ENCODE assay signal across 8 mouse cellular contexts in the genomic region with DNA sequence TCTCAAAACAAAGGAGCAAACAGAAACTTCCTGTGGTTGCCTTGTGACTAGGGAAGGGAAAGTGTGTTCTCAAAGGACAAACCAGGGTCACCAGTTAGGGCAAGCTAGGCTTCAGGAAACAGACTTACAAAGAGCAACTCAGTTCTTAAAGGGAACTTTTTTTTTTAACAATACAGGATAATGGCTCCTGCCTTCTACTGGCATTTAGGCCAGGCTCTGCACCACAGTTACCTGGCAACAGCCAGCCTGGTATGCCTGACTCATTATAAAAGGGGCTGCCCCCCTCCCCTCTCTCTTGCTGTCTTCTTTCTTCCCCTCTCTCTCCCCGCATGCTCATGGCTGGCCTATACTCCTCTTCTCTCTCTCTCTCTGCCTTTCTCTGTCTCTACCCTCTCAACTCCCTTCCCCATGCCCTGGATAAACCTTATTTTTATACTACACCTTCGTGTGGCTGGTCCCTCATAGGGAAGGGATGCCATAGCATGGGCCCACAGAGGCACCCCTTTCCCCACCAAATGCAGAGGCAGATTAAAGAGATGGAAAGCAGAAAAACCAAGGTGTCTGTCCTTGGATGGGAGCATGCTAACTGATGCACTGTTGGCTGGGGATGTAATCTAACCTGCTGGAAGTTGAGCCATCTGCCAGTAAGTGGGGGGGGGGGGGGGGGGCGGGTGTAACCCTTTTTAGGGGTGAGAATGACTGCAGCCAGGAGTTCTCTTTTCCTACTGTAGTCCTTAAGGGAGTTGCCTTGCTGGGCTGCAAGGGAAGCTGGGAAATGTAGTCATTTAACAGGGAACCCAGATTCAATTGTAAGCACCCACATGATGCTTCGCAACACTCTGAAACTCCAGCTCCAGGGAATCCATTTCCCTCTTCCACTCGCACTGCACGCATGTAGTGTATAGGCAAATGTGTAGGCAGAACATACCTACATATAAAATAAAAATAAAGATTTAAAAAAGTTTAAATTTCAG. TPM values are rescaled to one million over a fixed set of nuclear protein-coding genes. Genes with fewer than 3 reads are reported as not detected.
DNase-seq lines count a peak whose midpoint lies in the region; ATAC-seq and TF ChIP-seq lines count a peak whose summit lies in the region.

No protein-coding gene starts in this region.

- H3K27me3 ChIP-seq in lung, embryonic 16.5 days (ENCODE audit: control insufficient read depth, insufficient read depth, low read depth, low read length): no peaks in the 10 kb centered on the region
- no peaks in the 10 kb centered on the region for H3K27me3 ChIP-seq in embryonic facial prominence, embryonic 10.5 days (replicated peaks; ENCODE audit: low read depth, poor library complexity, severe bottlenecking)
- H3K27me3 ChIP-seq in limb, embryonic 10.5 days (ENCODE audit: low read depth, poor library complexity, severe bottlenecking): no peaks in the 10 kb centered on the region
- H3K27me3 ChIP-seq in stomach, embryonic 14.5 days (ENCODE audit: control insufficient read depth, insufficient read depth, low read length): no peaks in the 10 kb centered on the region

- H3K4me3 ChIP-seq in lung, embryonic 16.5 days (ENCODE audit: low read length): no peak overlapping the region
- no peak overlapping the region for H3K4me3 ChIP-seq in lung, adult 2 months (replicated peaks; ENCODE audit: extremely low read depth, low read depth, low read length)
- no peak overlapping the region for H3K4me3 ChIP-seq in embryonic facial prominence, embryonic 10.5 days
- no peak overlapping the region for H3K4me3 ChIP-seq in limb, embryonic 10.5 days
- no peak overlapping the region for H3K4me3 ChIP-seq in stomach, embryonic 14.5 days (ENCODE audit: low read depth, low read length)

- TF ChIP-seq POLR2A in lung, adult 2 months (IDR thresholded peaks at IDR 0.05; ENCODE audit: borderline replicate concordance, extremely low read depth, low read depth, low read length): no peak

- WGBS in lung, embryonic 16.5 days: 62% methylated on average over 5 of the region's 6 CpGs
- 50% methylated on average over 6 of the region's 6 CpGs for WGBS in lung, adult 2 months
- 34% methylated on average over 6 of the region's 6 CpGs for WGBS in embryonic facial prominence, embryonic 10.5 days
- 42% methylated on average over 6 of the region's 6 CpGs for WGBS in limb, embryonic 10.5 days
- WGBS in stomach, embryonic 14.5 days: 48% methylated on average over 6 of the region's 6 CpGs

- peak overlapping the region; percentile 33; the same call in 1 of the 2 replicates for H3K27ac ChIP-seq in lung, embryonic 16.5 days (ENCODE audit: low read length)
- H3K27ac ChIP-seq in embryonic facial prominence, embryonic 10.5 days (replicated peaks): peak overlapping the region; percentile 84
- H3K27ac ChIP-seq in limb, embryonic 10.5 days: peak overlapping the region; percentile 10; the same call in 1 of the 2 replicates
- H3K27ac ChIP-seq in stomach, embryonic 14.5 days (ENCODE audit: low read length): peak overlapping the region; percentile 30; the same call in 1 of the 2 replicates

- ATAC-seq in lung, embryonic 16.5 days (ENCODE audit: low read depth): no peak
- ATAC-seq in stomach, embryonic 14.5 days (ENCODE audit: insufficient number of reproducible peaks, insufficient read depth, low FRiP score, low read depth): peak; percentile 63; the same call in 1 of the 2 replicates

- TF ChIP-seq CTCF in lung, adult 2 months (IDR thresholded peaks at IDR 0.05; ENCODE audit: insufficient read depth, low read length): no peak

- H3K4me2 ChIP-seq in lung, embryonic 16.5 days (ENCODE audit: low read depth, low read length): no peak overlapping the region
- H3K4me2 ChIP-seq in stomach, embryonic 14.5 days (replicated peaks; ENCODE audit: low read depth, low read length): no peak overlapping the region

- H3K36me3 ChIP-seq in lung, embryonic 16.5 days (ENCODE audit: control insufficient read depth, insufficient read depth, low read length): no peaks in the 10 kb centered on the region
- H3K36me3 ChIP-seq in embryonic facial prominence, embryonic 10.5 days (replicated peaks): no peaks in the 10 kb centered on the region
- no peaks in the 10 kb centered on the region for H3K36me3 ChIP-seq in limb, embryonic 10.5 days
- no peaks in the 10 kb centered on the region for H3K36me3 ChIP-seq in stomach, embryonic 14.5 days (ENCODE audit: control insufficient read depth, insufficient read depth, low read length)

- no peaks in the 10 kb centered on the region for H3K9me3 ChIP-seq in lung, embryonic 16.5 days (ENCODE audit: control insufficient read depth, low read length)
- no peaks in the 10 kb centered on the region for H3K9me3 ChIP-seq in embryonic facial prominence, embryonic 10.5 days
- no peaks in the 10 kb centered on the region for H3K9me3 ChIP-seq in limb, embryonic 10.5 days (replicated peaks)
- H3K9me3 ChIP-seq in stomach, embryonic 14.5 days (ENCODE audit: control insufficient read depth, low read depth, low read length): no peaks in the 10 kb centered on the region

- no peak overlapping the region for H3K9ac ChIP-seq in lung, embryonic 16.5 days (ENCODE audit: low read length)
- no peak overlapping the region for H3K9ac ChIP-seq in stomach, embryonic 14.5 days (replicated peaks; ENCODE audit: low read depth, low read length)

- no peak for DNase-seq in lung, adult 2 months
- DNase-seq in embryonic facial prominence, embryonic 10.5 days (ENCODE audit: low spot score): peak; percentile 37
- no peak for DNase-seq in limb, embryonic 10.5 days (ENCODE audit: low spot score)
- no peak for DNase-seq in spleen, adult 18-20 months
- no peak for DNase-seq in yolk sac, embryonic 10.5 days (ENCODE audit: low spot score)
- no peak for DNase-seq in urinary bladder, postnatal 4 days (ENCODE audit: low spot score in 2 of 2)

- H3K4me1 ChIP-seq in lung, embryonic 16.5 days (replicated peaks; ENCODE audit: control insufficient read depth, insufficient read depth, low read length): no peaks in the 10 kb centered on the region; the same call in 1 of the 2 replicates
- no peaks in the 10 kb centered on the region; the same call in 1 of the 2 replicates for H3K4me1 ChIP-seq in lung, adult 2 months (ENCODE audit: control insufficient read depth, insufficient read depth, low read length)
- peaks cover 19% of the 10 kb centered on the region for H3K4me1 ChIP-seq in embryonic facial prominence, embryonic 10.5 days
- peaks cover 8% of the 10 kb centered on the region for H3K4me1 ChIP-seq in limb, embryonic 10.5 days
- 0 out of 2 replicates have a peak, but pooled peaks cover 9% of the 10 kb centered on the region for H3K4me1 ChIP-seq in stomach, embryonic 14.5 days (ENCODE audit: control insufficient read depth, insufficient read depth, low read length)

RNA-seq across cellular contexts. Expression of a gene that starts 3.8 kb away (rescaled TPM):
- polyA plus RNA-seq in lung, embryonic 16.5 days (2015; fragmentation: Nextera tagmentation; extraction: Ambion mirVana): not detected in 2 replicates
- polyA plus RNA-seq in lung, adult 2 months (2012; rRNA removed): not detected in 2 replicates
- polyA plus RNA-seq in embryonic facial prominence, embryonic 10.5 days (2016; fragmentation: Nextera tagmentation; extraction: Ambion mirVana): not detected in 2 replicates
- not detected in 2 replicates for polyA plus RNA-seq in limb, embryonic 10.5 days (2016; fragmentation: Nextera tagmentation; extraction: Ambion mirVana)
- polyA plus RNA-seq in stomach, embryonic 14.5 days (2014; fragmentation: Nextera tagmentation; extraction: Ambion mirVana): not detected in 2 replicates

RNA-seq across cellular contexts. Expression of a gene that starts 7.4 kb away (rescaled TPM):
- 1.5 and 1.8 TPM in 2 replicates for polyA plus RNA-seq in lung, embryonic 16.5 days (2015; fragmentation: Nextera tagmentation; extraction: Ambion mirVana)
- polyA plus RNA-seq in lung, adult 2 months (2012; rRNA removed): 10.6 and 24.3 TPM in 2 replicates
- polyA plus RNA-seq in embryonic facial prominence, embryonic 10.5 days (2016; fragmentation: Nextera tagmentation; extraction: Ambion mirVana): not detected in 2 replicates
- 0.31 TPM in 1 of 2 replicates, not detected in the other for polyA plus RNA-seq in limb, embryonic 10.5 days (2016; fragmentation: Nextera tagmentation; extraction: Ambion mirVana)
- 2.6 TPM in 1 of 2 replicates, not detected in the other for polyA plus RNA-seq in stomach, embryonic 14.5 days (2014; fragmentation: Nextera tagmentation; extraction: Ambion mirVana)

RNA-seq across cellular contexts. Expression of a gene that starts 14.6 kb away (rescaled TPM):
- 262 and 316 TPM in 2 replicates for polyA plus RNA-seq in lung, embryonic 16.5 days (2015; fragmentation: Nextera tagmentation; extraction: Ambion mirVana)
- polyA plus RNA-seq in lung, adult 2 months (2012; rRNA removed): 560 and 814 TPM in 2 replicates
- 42.6 and 44.7 TPM in 2 replicates for polyA plus RNA-seq in embryonic facial prominence, embryonic 10.5 days (2016; fragmentation: Nextera tagmentation; extraction: Ambion mirVana)
- 54.0 and 56.4 TPM in 2 replicates for polyA plus RNA-seq in limb, embryonic 10.5 days (2016; fragmentation: Nextera tagmentation; extraction: Ambion mirVana)
- polyA plus RNA-seq in stomach, embryonic 14.5 days (2014; fragmentation: Nextera tagmentation; extraction: Ambion mirVana): 347 and 377 TPM in 2 replicates

RNA-seq across cellular contexts. Expression of a gene that starts 35.8 kb away (rescaled TPM):
- 3.2 and 3.8 TPM in 2 replicates for polyA plus RNA-seq in lung, embryonic 16.5 days (2015; fragmentation: Nextera tagmentation; extraction: Ambion mirVana)
- polyA plus RNA-seq in lung, adult 2 months (2012; rRNA removed): 0.33 and 0.36 TPM in 2 replicates
- 26.5 and 27.7 TPM in 2 replicates for polyA plus RNA-seq in embryonic facial prominence, embryonic 10.5 days (2016; fragmentation: Nextera tagmentation; extraction: Ambion mirVana)
- polyA plus RNA-seq in limb, embryonic 10.5 days (2016; fragmentation: Nextera tagmentation; extraction: Ambion mirVana): 26.2 and 30.7 TPM in 2 replicates
- polyA plus RNA-seq in stomach, embryonic 14.5 days (2014; fragmentation: Nextera tagmentation; extraction: Ambion mirVana): 8.6 and 10.3 TPM in 2 replicates

RNA-seq across cellular contexts. Expression of a gene that starts 52.9 kb away (rescaled TPM):
- 16.6 and 18.5 TPM in 2 replicates for polyA plus RNA-seq in lung, embryonic 16.5 days (2015; fragmentation: Nextera tagmentation; extraction: Ambion mirVana)
- polyA plus RNA-seq in lung, adult 2 months (2012; rRNA removed): 23.8 and 47.7 TPM in 2 replicates
- polyA plus RNA-seq in embryonic facial prominence, embryonic 10.5 days (2016; fragmentation: Nextera tagmentation; extraction: Ambion mirVana): 9.4 and 9.6 TPM in 2 replicates
- 6.0 and 8.2 TPM in 2 replicates for polyA plus RNA-seq in limb, embryonic 10.5 days (2016; fragmentation: Nextera tagmentation; extraction: Ambion mirVana)
- 20.2 and 21.1 TPM in 2 replicates for polyA plus RNA-seq in stomach, embryonic 14.5 days (2014; fragmentation: Nextera tagmentation; extraction: Ambion mirVana)

Comparison
In these comparisons a context has a peak if more than half of its experiments do, and no peak if none do; other contexts are left out.
1. H3K27ac ChIP-seq: peak in every context shown above with its lines; median percentile 84 in embryonic facial prominence, embryonic 10.5 days; 33 in lung, embryonic 16.5 days; 30 in stomach, embryonic 14.5 days; 10 in limb, embryonic 10.5 days.